Mouse (Mus musculus) gastrocnemius, postnatal 36 days (tissue): Measurements from ENCODE around the gene Slc39a11. TPM values are rescaled to one million over a fixed set of nuclear protein-coding genes. Genes with fewer than 3 reads are reported as not detected.

ENCODE experiments used
- DNase-seq, 2 experiments: peaks; one replicate each; pipeline ENCODE4 v3.0.0; 2022
- intact Hi-C: fragments of 180-260 bp; cut with DNase I; formaldehyde crosslinking; loops from one replicate; pipeline ENCODE4 v1.15.1; 2025
- total RNA-seq, 2 experiments: library from RNA; stranded (reverse); gene quantifications; 2 replicates each; pipeline ENCODE4 v1.2.3; 2021

Slc39a11 gene
- total RNA-seq, 2 experiments from 2014 or later: 2.4 to 2.8 TPM

DNA sequence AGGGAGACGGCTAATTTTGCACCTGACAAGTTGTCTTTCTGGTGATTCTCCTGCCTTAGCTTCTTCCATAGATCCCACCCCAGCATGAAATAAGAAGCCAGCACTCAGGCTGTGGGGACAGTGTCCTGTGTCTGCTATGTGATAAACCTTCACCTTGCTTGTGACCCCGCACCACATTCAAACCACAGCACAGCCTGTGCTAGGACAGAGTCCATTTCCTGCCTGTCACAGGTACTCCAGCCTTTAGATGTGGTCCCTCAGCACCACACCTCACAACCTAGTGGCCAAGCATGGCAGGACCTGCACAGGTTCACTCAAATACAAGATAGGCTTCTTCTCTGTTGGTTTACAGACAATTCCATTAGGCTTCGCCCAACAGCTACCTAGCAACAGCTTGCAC is 328.3 kb downstream of the Slc39a11 start:
- DNase-seq: no peak
- intact Hi-C loops: no loop called here

DNA sequence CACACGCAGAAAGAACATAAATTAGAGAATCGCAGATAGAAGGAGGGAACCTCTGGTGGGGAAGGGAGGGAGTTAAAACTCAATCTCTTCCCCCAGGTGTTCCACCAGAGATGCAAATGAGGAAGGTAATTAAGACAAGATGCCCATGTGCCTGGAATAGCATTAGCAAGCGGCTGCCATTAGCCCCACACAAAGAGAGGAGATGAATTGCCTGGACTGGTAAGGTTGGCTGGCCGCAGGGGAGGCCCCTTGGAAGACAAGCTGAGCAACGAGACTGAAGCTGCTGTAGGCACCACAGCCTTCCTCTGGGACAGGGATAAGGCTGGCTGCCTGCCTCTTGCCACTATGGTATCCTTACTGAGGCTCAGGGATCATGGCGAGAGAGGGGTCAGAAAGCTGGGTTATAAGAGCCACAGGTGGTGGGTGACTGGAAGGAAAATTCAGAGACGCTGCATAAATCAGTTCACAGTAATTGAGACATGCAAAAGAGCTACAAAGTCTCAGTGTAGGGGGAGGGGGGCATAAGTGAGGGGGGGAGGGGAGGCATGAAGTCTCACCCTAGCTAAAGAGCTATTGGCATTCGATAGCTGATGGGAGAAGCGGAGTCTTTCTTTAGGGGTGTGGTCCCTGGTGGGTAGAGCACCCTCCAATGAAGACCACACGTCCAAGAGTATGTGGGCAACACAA is 340.5 kb downstream of the Slc39a11 start:
- DNase-seq: no peak
- intact Hi-C loops: no loop called here

DNA sequence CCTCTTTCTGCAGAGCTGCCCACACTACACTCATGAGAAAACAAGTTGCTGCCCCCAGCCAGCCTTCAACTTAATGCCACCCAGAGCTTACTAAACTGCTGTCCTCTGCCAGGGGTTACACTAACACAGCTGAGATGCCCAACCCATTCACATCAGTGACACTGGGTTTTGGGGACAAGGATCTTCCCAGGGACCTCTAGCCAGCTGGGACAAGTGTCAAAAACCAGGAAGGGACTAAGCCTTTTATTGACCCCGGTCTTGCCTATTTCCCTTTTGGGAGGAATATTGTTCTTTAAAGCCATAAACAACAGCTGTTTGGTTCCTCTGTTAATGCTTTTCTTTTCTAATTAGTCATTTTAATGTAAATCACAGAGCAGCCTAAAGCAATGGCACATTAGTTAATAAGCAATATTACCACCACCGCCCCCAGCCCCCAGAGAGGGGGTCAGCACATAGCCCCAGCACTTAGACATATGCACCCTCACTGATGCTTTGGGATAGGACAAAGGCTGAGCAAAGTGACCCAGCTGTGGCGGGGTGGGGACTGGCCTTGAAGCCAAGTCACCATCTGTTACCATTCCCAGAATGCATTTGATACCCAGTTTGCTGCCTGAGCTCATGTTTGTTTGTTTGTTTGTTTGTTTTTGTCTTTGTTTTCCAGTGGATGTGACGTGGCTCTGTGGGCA is 341.5 kb downstream of the Slc39a11 start:
- intact Hi-C loops: no loop called here

DNA sequence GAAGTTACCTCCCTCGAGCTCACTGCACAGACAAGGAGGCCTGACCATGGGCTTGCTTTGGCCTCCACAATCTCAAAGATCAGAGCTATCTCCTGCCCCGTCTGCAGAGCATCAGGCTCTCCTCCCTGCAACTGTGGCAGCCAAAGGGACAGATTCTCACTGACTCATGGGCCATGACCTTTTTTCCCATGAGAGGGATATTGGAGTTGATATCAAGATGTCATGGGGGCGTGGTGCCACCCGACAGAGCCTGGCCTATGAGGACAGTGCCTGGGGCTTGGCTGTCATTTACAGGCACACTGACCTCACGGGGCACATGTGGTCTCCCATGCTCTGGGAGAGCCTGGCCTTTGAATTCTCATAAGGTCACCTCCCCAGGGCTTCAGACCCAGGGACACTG is 346.7 kb downstream of the Slc39a11 start:
- intact Hi-C loops: loop anchor here (5.0 kb wide), 1 partner anchor 104 kb away; no protein-coding TSS in a partner anchor

More for the DNA sequence above, 341.5 kb downstream of the Slc39a11 start:
- no peak for DNase-seq

DNA sequence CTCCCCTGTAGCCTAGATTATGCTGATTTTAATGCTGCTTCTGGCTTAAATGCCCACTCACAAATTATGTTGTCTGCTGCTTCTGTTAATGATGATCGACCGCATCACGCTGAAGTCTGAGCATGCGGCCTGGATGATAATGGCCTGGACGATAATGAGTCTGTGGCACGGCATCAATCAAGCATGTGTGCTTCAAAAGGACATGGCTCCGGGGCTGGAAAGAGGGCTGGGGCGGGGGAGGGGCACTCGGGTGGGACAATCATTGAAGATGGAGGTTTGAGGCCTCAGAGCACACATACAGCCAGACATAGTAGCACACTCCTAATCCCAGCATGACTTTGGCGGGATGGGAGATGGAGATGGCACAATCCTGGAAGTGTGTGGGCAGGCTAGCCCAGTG is 350.4 kb downstream of the Slc39a11 start:
- DNase-seq: no peak
- intact Hi-C loops: no loop called here

More for the DNA sequence above, 346.7 kb downstream of the Slc39a11 start:
- DNase-seq: no peak

DNA sequence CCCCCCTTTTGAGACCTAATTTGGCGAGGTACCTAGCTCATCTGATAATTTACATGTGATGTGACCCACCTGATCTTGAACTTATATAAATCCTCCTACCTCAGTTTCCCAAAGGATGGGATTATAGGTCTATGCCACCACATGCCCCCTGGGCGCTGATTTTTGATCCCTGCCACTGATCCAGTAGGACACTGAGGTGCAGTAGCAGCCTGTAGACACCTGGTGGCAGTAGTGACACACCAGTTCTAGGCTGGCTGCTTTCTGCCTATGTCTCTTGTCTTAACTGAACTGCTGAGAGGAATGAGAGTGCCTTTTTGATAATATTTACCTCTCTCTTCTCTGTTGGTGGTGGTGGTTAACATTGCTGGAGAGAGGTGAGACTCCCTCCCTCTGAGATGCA is 352.1 kb downstream of the Slc39a11 start:
- DNase-seq: peak; percentile 52
- intact Hi-C loops: loop anchor here (2.0 kb wide), 1 partner anchor 123 kb away; no protein-coding TSS in a partner anchor

DNA sequence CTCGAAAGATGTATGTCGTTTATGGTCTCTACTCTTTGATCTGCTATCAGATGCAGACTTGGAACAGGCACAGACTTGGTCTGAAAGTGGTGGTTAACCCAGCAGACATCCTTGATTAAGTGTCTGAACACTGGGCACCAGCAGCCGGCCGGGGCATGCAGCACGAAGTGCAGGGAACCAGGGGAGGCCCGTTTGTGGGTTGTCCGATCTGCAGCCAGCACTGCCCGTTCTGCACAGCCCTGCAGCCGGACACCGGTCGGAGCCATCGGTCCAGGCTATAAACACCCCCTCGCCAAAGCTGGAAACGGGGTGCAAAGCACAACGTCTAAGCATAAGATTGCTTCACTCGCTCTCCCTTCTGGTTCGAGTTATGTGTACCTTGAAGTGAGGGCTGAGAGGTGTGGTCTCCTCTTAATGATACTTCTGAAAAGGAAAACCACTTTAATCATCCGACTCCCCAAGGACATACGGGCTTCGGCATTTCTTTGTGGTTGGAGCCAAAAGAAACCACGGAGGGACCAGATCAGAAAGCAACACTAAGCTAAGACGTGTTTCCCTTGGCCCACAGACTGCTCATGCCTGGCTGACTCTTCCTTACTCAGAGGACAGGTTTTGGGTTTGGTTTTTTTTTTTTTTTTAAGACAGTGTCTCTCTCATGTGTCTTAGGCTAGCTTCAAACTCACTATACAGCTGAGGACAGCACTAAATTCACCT is 352.8 kb downstream of the Slc39a11 start:
- no peak for DNase-seq
- intact Hi-C loops: loop anchor here (2.0 kb wide), 1 partner anchor 122 kb away; no protein-coding TSS in a partner anchor

DNA sequence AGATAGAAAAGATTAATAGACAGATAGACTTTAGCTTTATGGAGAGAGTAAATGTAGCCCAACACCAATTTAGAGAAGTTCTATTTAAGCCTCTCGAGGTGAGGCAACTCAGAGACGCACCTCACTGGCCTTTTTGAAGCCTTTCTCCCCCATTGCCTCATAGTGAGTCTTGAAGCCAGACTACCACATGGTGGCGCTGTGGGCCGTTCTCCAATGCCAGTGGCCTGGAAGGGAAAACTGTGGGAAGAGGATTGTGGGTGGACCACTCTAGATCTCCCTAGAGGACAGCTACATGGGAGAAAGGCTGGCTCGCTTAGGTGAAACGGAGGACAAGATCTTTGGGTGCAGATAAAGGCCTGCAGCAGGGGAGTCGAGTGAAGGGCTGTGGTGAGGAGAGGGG is 353.7 kb downstream of the Slc39a11 start:
- intact Hi-C loops: loop anchor here (2.0 kb wide), 1 partner anchor 121 kb away; no protein-coding TSS in a partner anchor
- peak; percentile 44 to 48 for DNase-seq

DNA sequence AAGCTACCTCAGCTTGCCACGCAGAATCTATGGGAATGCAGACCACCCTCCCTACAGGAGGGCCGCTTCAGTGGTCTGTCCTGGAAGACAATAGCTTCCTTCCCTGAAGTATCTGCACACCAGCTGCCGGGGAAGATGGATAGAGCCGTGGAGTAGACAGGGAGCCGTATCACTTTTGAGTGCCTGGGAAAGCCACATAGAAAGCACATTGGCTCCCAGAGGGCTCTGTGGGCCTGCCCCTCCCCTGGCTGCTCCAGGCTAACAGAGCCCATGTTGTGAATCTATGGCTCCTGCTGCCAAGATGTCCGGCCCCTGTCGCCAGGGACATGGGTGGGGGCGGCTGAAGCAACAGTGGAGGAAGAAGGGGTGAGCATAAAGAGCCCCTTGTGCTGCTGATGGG is 355.4 kb downstream of the Slc39a11 start:
- intact Hi-C loops: loop anchor here (2.0 to 5.0 kb wide), 2 partner anchors 97 to 324 kb away; partner anchors contain the start of gene Sstr2
- DNase-seq: no peak

DNA sequence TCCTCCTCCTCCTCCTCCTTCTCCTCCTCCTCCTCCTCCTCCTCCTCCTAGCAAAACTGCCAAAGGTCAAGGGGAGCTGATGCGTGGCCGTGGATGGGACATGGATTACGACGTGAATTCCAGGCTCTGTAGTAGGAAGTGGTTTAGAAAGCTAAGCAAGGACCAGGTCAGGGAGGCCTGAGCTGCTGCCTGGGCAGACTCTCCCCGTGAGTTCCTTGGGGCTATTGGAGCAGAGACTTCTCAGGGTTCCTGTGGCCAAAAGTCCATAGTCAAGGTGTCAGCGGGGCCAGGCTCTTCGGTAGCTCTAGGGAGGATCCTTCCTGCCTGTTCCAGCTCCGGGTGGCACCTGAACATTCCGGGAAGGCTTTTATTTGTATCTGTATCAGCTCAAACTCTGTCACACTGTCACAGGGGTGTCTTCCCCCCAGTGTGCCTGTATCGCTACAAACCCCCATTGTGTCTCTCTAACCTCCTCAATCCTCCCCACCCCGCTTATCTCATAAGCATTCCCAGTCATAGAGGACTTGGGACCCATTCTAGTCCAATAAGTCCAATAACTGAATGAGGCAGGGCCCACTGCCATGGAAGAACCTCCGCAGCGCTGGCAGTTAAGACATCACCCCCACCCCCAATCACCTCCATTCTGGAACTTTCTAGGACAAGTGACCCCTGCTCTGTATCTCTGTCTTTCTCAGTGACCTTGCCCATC is 356.8 kb downstream of the Slc39a11 start:
- DNase-seq: no peak
- intact Hi-C loops: loop anchor here (5.0 kb wide), 1 partner anchor 96 kb away; no protein-coding TSS in a partner anchor

DNA sequence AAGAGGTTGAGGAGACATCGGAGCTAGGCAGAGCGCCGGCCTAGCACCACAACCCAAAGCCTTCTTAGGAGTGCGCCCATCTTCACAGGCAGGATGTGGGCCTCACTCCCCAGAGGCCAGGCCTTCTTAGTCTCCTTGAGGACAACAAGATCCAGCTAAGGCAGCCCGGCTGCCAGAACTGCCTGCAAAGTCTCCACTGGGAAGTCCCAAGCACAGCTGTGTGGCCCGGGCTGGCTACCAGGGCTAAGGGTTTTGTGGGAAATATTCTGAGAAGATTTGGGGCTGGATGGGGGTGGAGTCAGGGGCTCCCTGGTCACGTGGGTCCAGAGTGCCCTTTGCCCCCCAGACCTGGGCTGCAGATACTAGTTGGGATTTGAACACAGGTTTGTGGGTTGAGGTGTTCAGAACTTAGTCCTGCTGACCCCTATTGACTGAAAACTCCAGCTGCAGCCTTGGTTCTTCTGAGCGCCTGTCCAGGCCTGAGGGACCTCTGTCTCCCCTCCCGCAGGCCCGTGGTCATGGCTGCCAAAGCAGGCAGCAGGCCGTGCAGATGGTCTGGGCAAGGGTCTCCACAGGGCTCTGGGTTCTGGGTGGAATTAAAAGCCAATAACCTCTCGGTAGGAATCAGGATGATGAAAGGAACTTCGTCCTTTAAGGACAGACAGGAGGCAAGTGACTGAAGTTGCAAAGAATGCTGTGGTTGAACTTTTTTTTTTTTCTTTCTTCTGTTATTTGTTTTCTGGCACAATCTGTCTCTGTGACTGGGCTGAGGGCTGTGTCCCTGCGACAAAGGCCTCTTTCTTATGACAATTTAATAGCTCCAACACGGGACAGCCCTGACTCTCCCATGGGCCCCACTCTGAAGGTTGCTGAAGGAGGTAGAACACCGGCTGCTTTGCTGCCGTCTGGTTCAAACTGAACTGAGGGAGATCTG is 357.8 kb downstream of the Slc39a11 start:
- intact Hi-C loops: loop anchor here (5.0 kb wide), 1 partner anchor 95 kb away; no protein-coding TSS in a partner anchor
- peak in 1 of 2 experiments; percentile 29 for DNase-seq

DNA sequence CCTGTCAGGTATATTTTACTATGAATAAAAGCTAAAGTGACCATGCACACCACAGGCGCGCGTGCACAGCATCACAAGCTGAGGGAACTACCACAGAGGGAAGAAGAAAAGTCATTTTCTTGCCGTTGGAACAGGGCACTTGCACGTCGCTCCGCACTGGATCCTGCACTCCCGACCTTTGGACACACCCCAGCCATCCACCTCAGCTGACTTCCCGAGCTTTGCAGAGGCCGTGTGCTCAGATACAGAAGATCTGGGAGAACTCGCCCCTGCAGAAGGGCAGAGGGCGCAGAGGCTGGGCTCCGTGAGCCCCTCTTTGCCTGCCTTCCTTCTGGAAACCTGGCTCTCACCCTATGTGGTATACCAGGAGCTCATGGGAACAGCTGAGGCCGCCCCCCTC is 359.0 kb downstream of the Slc39a11 start:
- intact Hi-C loops: loop anchor here (5.0 kb wide), 1 partner anchor 94 kb away; no protein-coding TSS in a partner anchor

DNA sequence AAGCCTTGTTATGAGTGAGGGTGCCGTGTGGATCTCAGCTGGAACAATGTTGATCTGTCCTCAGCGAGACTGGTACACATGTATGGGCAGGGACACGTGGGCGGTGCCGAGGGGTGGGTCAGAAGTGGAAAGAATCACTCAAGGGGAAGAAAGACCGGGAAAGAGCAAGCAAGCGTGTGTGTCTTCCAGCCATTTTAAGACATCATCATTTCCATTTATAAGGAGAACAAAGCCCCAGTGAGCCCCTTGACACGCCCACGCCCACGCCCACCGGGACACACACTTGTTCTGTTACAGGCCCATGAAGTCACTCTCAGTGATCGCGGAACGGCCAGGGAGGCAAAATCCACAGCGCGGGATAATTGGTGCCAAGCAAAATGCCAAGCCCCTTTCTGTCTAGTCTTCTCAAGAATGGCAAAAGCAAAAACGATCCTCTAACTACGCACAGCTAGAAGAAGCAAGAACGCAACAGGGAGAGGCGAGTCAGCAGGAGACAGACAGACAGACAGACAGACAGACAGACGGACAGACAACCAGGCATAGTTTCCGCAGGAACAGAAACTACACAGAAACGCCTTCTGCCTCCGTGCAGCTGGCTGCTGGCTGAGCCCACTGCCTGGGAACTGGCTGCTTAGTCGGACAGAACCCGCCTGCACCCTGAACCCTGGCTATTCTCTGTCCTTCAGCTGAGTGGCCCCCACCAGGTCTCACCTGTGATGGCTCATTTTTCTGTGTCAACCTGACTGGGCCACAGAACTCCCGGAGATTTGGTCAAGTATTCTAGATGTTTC is 364.7 kb downstream of the Slc39a11 start:
- intact Hi-C loops: no loop called here
- DNase-seq: no peak

More for the DNA sequence above, 359.0 kb downstream of the Slc39a11 start:
- DNase-seq: no peak

DNA sequence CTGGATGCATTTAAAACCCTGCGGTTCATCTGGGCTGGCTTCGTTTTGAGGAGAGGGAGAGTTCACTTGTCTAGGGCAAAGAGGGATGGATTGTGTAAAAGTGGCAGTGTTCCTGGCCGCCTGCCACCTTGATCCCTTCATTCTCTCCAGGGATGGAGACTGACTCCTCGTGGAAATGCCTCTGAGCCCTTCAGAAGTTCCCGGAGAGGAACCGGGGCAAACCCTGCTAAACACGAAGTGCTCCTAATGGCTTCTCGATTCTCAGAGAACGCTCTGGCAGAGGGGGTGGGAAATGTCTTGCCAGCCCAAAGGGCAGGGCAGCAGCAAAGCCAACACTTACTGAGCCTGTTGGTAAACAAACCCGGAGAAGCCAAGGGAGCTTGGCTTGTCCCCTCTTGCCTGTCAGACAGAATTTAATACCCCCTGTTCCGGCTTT is 366.5 kb downstream of the Slc39a11 start:
- intact Hi-C loops: no loop called here
- peak; percentile 34 to 44 for DNase-seq

DNA sequence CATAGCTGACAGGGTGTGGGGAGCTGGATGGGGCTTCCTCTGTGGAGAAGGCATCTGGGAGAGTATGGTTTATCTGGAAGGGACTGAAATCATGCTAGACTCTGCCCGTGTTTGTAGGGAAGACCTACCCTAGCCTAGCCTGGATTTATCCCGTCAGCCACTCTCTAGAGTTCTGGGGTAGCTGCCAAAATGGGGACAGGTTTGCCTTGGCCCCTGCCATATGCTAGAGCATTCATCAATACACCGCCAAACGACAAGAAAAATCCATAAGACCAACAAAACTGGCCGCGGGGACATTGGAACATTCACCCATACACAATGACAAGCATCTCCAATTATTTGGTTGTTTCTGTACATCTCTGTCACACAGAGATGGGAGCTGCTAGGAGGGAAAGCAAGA is 371.6 kb downstream of the Slc39a11 start:
- intact Hi-C loops: loop anchor here (5.0 kb wide), 1 partner anchor 76 kb away; no protein-coding TSS in a partner anchor
- no peak for DNase-seq

DNA sequence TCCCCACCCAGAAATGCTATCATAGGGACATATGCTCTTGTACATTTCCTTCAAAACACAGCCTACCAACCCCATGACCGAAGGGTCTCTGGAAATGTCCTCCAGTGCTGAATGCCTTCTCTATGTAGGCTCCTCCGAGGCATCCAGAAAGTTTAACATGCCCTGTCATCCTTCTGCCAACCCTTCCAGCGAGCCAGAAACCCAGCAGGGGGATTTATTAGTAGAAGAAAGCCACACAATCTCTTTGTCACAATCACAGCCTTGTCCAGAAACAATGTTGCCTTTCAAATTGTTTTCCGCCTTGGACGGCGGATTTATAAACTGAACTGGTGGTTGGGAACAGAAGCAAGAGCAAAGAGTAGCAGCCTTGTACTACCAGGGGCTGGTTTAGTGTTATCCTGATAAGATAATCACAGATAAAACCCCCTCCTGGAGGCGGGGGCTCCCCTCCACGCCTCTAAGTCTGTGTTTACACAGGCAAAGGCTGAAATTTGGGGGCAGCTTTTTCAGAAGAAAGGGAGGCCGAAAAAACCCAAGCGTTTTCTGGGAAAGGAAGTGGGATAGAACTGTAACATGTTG is 372.8 kb downstream of the Slc39a11 start:
- intact Hi-C loops: loop anchor here (5.0 kb wide), 1 partner anchor 75 kb away; no protein-coding TSS in a partner anchor
- no peak for DNase-seq

DNA sequence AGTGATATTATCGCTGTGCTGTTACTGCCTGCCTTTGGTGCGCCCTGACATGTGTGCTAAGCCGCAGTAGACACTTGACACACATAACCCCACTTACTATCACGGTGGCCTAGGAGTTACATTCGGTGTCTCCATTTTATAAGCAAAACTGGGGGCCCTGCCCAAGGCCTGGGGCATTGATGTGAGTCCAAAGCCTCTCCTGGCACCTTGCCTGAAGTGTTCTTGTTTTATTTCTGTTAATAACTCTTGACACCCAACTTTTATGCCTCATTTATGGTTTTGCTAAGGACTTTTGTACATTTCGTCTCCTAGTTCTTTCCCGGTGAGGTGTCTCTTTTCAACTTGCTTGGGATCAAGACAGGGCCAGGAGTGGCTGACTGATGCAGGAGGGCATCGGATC is 373.4 kb downstream of the Slc39a11 start:
- intact Hi-C loops: loop anchor here (5.0 kb wide), 1 partner anchor 74 kb away; no protein-coding TSS in a partner anchor
- no peak for DNase-seq

DNA sequence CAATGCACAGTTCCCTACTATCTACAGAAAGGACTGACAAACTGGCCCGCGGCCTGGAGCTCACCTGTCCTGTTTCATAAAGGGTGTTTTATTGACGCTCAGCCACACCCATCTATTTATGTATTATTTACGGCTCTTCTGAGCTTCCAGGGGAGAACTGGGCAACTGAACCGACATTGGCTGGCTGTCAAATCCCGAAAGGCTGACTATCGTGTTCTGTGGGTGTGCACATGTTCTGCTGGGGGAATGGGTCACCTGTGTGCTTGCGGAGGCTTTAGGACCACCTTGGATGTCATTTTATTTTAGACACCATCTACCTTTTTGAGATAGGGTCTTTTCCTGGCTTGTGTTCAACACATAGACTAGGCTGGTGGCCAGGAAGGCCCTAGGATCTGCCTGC is 375.8 kb downstream of the Slc39a11 start:
- DNase-seq: no peak

More for the DNA sequence above, 375.8 kb downstream of the Slc39a11 start:
- intact Hi-C loops: no loop called here
